Mouse (Mus musculus) limb, embryonic 10.5 days (tissue): ENCODE measurements around the gene 1700016K19Rik. TPM values are rescaled to one million over a fixed set of nuclear protein-coding genes. Genes with fewer than 3 reads are reported as not detected.

Experiments
- DNase-seq: peaks from one replicate; pipeline ENCODE4 v3.0.0-alpha.2; 2017; ENCODE audit warnings: low spot score
- H3K27ac ChIP-seq: fragments of 300-500 bp; sonication (generic); 2 replicates; pipeline ENCODE4 v1.5.1; 2016; ENCODE audit warnings: mild to moderate bottlenecking
- H3K27me3 ChIP-seq: fragments of 300-500 bp; sonication (generic); 2 replicates; pipeline ENCODE4 v1.6.1; 2016; ENCODE audit warnings: low read depth, mild to moderate bottlenecking; ENCODE audit not compliant: poor library complexity, severe bottlenecking
- H3K36me3 ChIP-seq: fragments of 300-500 bp; sonication (generic); 2 replicates; pipeline ENCODE4 v1.6.1; 2016; ENCODE audit warnings: mild to moderate bottlenecking, moderate library complexity
- H3K4me1 ChIP-seq: fragments of 300-500 bp; sonication (generic); 2 replicates; pipeline ENCODE4 v1.6.1; 2016
- H3K4me3 ChIP-seq: fragments of 300-500 bp; sonication (generic); 2 replicates; pipeline ENCODE4 v1.5.1; 2016; ENCODE audit warnings: mild to moderate bottlenecking, moderate library complexity
- H3K9me3 ChIP-seq: fragments of 300-500 bp; sonication (generic); replicated peaks from 2 replicates; pipeline ENCODE4 v1.6.1; 2016; ENCODE audit warnings: mild to moderate bottlenecking
- WGBS: fragments of 180-500 bp; shearing (Covaris S2); methylation state at CpG from one replicate; pipeline ENCODE4 v1.1.7; 2016; 5-methylcytosine and 5-hydroxymethylcytosine counted together
- polyA plus RNA-seq: library from polyadenylated mRNA; unstranded; fragments of >200 nt; fragmentation: Nextera tagmentation; extraction: Ambion mirVana; gene quantifications from 2 replicates; pipeline ENCODE4 v1.2.1, GENCODE M21; 2016

1700016K19Rik gene
- polyA plus RNA-seq, 1 experiment from 2014 or later, result 0.36 TPM

GRCm38 (mm10) chr11:75968761-75969160 is 31.0 kb upstream of the 1700016K19Rik start:
- 92% methylated on average over 6 of the region's 6 CpGs for WGBS
- no peak overlapping the region for H3K27ac ChIP-seq
- DNase-seq, result no peak
- H3K27me3 ChIP-seq, result peaks cover 69% of the 10 kb centered on the region
- peaks cover 39% of the 10 kb centered on the region for H3K4me1 ChIP-seq
- H3K36me3 ChIP-seq, result no peaks in the 10 kb centered on the region
- no peak overlapping the region for H3K4me3 ChIP-seq
- H3K9me3 ChIP-seq, result no peaks in the 10 kb centered on the region

- no peaks in the 10 kb centered on the region for H3K36me3 ChIP-seq
- no peak for DNase-seq
- H3K27ac ChIP-seq, result no peak overlapping the region
- peaks cover 20% of the 10 kb centered on the region for H3K4me1 ChIP-seq
- H3K9me3 ChIP-seq, result no peaks in the 10 kb centered on the region
- no peak overlapping the region for H3K4me3 ChIP-seq
- WGBS, result 32% methylated on average over 3 of the region's 3 CpGs
- peaks cover 55% of the 10 kb centered on the region for H3K27me3 ChIP-seq
These were observed 29.1 kb upstream of the 1700016K19Rik start for GRCm38 (mm10) chr11:75970629-75971028.

GRCm38 (mm10) chr11:75972188-75972587 is 27.5 kb upstream of the 1700016K19Rik start:
- Histone ChIP-seq H3K9me3 (no peaks in the 10 kb centered on the region), H3K4me3 (no peak overlapping the region), H3K27me3 (peaks cover 39% of the 10 kb centered on the region), H3K4me1 (peaks cover 10% of the 10 kb centered on the region), H3K36me3 (no peaks in the 10 kb centered on the region), H3K27ac (no peak overlapping the region)
- no peak for DNase-seq
- 90% methylated on average over 3 of the region's 3 CpGs for WGBS

- Histone ChIP-seq H3K4me3 (no peak overlapping the region), H3K27ac (no peak overlapping the region), H3K36me3 (no peaks in the 10 kb centered on the region), H3K4me1 (peaks cover 10% of the 10 kb centered on the region), H3K9me3 (no peaks in the 10 kb centered on the region), H3K27me3 (peaks cover 31% of the 10 kb centered on the region)
- no peak for DNase-seq
- 29% methylated on average over 7 of the region's 7 CpGs for WGBS
These were observed 26.7 kb upstream of the 1700016K19Rik start for GRCm38 (mm10) chr11:75972916-75973567.

- DNase-seq, result no peak
- H3K27ac ChIP-seq, result no peak overlapping the region
- H3K4me1 ChIP-seq, result peaks cover 12% of the 10 kb centered on the region
- no peak overlapping the region for H3K4me3 ChIP-seq
- peaks cover 21% of the 10 kb centered on the region for H3K27me3 ChIP-seq
- no peaks in the 10 kb centered on the region for H3K9me3 ChIP-seq
- H3K36me3 ChIP-seq, result no peaks in the 10 kb centered on the region
- 81% methylated on average over 1 of the region's 1 CpGs for WGBS
These were observed 25.7 kb upstream of the 1700016K19Rik start for GRCm38 (mm10) chr11:75973988-75974387.

- no peak overlapping the region for H3K4me3 ChIP-seq
- no peaks in the 10 kb centered on the region for H3K9me3 ChIP-seq
- no peak for DNase-seq
- no peaks in the 10 kb centered on the region for H3K36me3 ChIP-seq
- peaks cover 4% of the 10 kb centered on the region for H3K27me3 ChIP-seq
- WGBS, result 57% methylated on average over 8 of the region's 8 CpGs
- peaks cover 12% of the 10 kb centered on the region for H3K4me1 ChIP-seq
- no peak overlapping the region for H3K27ac ChIP-seq
These were observed 23.0 kb upstream of the 1700016K19Rik start for GRCm38 (mm10) chr11:75976748-75977147.

- no peaks in the 10 kb centered on the region for H3K36me3 ChIP-seq
- WGBS, result 84% methylated on average over 6 of the region's 6 CpGs
- no peaks in the 10 kb centered on the region for H3K9me3 ChIP-seq
- DNase-seq, result no peak
- peaks cover 2% of the 10 kb centered on the region; the same call in 1 of the 2 replicates for H3K27me3 ChIP-seq
- peaks cover 11% of the 10 kb centered on the region for H3K4me1 ChIP-seq
- H3K27ac ChIP-seq, result no peak overlapping the region
- no peak overlapping the region for H3K4me3 ChIP-seq
These were observed 21.7 kb upstream of the 1700016K19Rik start for GRCm38 (mm10) chr11:75978051-75978450.

- H3K4me3 ChIP-seq, result no peak overlapping the region
- 47% methylated on average over 2 of the region's 2 CpGs for WGBS
- no peak overlapping the region for H3K27ac ChIP-seq
- H3K27me3 ChIP-seq, result no peaks in the 10 kb centered on the region
- no peak for DNase-seq
- peaks cover 9% of the 10 kb centered on the region for H3K4me1 ChIP-seq
- H3K36me3 ChIP-seq, result no peaks in the 10 kb centered on the region
- H3K9me3 ChIP-seq, result no peaks in the 10 kb centered on the region
These were observed 19.3 kb upstream of the 1700016K19Rik start for GRCm38 (mm10) chr11:75980413-75980812.

GRCm38 (mm10) chr11:75983194-75983593 is 16.5 kb upstream of the 1700016K19Rik start:
- H3K27me3 ChIP-seq, result no peaks in the 10 kb centered on the region
- 75% methylated on average over 4 of the region's 4 CpGs for WGBS
- 0 out of 2 replicates have a peak, but pooled peaks cover 7% of the 10 kb centered on the region for H3K4me1 ChIP-seq
- H3K4me3 ChIP-seq, result no peak overlapping the region
- H3K27ac ChIP-seq, result no peak overlapping the region
- H3K9me3 ChIP-seq, result no peaks in the 10 kb centered on the region
- H3K36me3 ChIP-seq, result no peaks in the 10 kb centered on the region
- DNase-seq, result no peak

GRCm38 (mm10) chr11:75984581-75984980 is 15.1 kb upstream of the 1700016K19Rik start:
- Histone ChIP-seq H3K36me3 (no peaks in the 10 kb centered on the region), H3K9me3 (no peaks in the 10 kb centered on the region), H3K4me1 (0 out of 2 replicates have a peak, but pooled peaks cover 6% of the 10 kb centered on the region), H3K27ac (no peak overlapping the region), H3K27me3 (no peaks in the 10 kb centered on the region), H3K4me3 (no peak overlapping the region)
- DNase-seq, result no peak
- WGBS, result 67% methylated on average over 1 of the region's 1 CpGs

GRCm38 (mm10) chr11:75985948-75986347 is 13.8 kb upstream of the 1700016K19Rik start:
- Histone ChIP-seq H3K36me3 (no peaks in the 10 kb centered on the region), H3K27ac (no peak overlapping the region), H3K27me3 (no peaks in the 10 kb centered on the region), H3K4me3 (no peak overlapping the region), H3K9me3 (no peaks in the 10 kb centered on the region), H3K4me1 (0 out of 2 replicates have a peak, but pooled peaks cover 6% of the 10 kb centered on the region)
- no peak for DNase-seq
- 75% methylated on average over 7 of the region's 7 CpGs for WGBS

GRCm38 (mm10) chr11:75990965-75991835 is 8.5 kb upstream of the 1700016K19Rik start:
- H3K27ac ChIP-seq, result no peak overlapping the region
- 78% methylated on average over 15 of the region's 15 CpGs for WGBS
- H3K36me3 ChIP-seq, result no peaks in the 10 kb centered on the region
- H3K9me3 ChIP-seq, result no peaks in the 10 kb centered on the region
- H3K4me3 ChIP-seq, result no peak overlapping the region
- no peak for DNase-seq
- H3K27me3 ChIP-seq, result no peaks in the 10 kb centered on the region
- 0 out of 2 replicates have a peak, but pooled peaks cover 4% of the 10 kb centered on the region for H3K4me1 ChIP-seq

- Histone ChIP-seq H3K27me3 (no peaks in the 10 kb centered on the region), H3K4me3 (no peak overlapping the region), H3K9me3 (no peaks in the 10 kb centered on the region), H3K4me1 (no peaks in the 10 kb centered on the region), H3K27ac (no peak overlapping the region), H3K36me3 (no peaks in the 10 kb centered on the region)
- WGBS, result 88% methylated on average over 8 of the region's 8 CpGs
- DNase-seq, result no peak
These were observed 7.8 kb upstream of the 1700016K19Rik start for GRCm38 (mm10) chr11:75991911-75992310.
